Mouse (Mus musculus): ENCODE measurements at regions not wholly inside any gene's neighbourhood (a gene's known extent, or its start where the extent isn't known, plus 50 kb on each side); places are given as distances from the start of the nearest gene placed in this dataset.
A peak's percentile ranks its signal among the peaks of the same experiment; 100 is the strongest.

DNA sequence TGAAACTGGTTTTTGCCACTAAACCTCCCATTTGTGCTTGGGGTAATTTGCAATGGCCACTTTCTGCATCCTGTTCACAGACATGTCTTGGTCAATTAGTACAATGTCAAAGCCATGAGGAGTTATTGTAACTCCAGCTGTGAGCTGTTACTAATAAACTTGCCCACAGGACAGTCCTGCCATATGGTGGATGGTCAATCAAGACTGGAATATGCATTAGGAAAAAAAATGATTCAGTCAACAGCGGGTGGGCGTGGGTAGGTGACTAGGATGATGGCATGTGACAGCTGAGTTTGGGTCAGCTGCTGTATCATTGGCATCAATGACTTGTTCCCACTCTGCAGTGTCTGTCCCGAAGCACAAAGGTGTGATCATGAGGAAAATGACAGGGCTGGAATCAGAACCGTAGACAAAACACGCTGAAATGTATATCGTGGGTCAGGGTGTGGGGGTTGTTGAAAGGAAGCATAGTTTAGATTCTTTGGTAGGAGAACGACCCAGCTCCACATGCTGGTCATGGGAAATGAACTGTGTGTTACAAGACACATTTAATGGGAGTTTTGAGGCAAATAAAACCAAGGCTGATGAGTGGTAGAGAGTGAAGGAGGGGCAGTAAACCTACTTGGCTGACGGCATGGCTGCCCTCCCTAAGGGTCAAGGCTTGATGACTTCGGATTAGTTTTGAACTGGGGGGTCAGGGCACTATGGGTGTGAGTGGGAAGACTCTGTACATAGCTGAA, 363.2 kb upstream of the Npvf start:
- DNase-seq = no peak

DNA sequence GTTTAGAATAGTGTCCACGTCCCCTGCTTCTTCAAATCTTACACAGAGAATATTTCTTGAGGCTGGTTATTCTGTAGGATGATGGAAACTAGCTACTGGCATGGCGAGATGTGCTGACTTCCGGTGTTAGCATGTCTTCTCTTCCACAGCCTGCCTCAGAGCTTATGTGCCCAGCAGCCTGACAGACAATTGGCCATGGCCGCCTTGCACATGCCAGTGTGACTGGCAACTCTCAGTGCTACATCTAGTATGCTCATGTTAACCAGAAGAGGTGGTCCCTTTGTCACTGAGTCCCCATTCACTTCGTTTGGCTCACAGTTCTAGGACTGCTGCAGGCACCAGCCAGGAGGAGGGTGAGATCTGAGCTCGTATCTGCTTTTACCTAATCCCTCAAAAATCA, 367.0 kb upstream of the Npvf start:
- no peak for DNase-seq

DNA sequence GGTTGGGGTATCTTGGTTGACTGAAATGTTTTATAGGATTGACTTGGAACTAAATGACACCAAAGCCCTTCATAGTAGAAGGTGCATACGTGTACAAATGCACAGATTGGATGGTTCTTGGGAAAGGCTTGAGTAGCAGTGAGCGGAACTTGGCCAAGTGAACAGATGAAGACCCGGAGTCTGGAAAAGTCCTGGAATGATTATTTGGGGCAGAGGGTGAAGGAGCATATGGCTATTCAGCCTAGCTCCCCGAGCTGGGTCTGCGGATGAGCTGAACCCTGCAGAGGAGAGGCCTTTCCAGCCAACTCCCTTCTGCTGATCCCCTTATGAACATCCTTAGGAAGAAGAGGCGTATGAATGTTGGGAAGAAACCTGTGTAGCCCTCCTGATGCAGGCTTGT, 369.1 kb upstream of the Npvf start:
- no peak for DNase-seq

DNA sequence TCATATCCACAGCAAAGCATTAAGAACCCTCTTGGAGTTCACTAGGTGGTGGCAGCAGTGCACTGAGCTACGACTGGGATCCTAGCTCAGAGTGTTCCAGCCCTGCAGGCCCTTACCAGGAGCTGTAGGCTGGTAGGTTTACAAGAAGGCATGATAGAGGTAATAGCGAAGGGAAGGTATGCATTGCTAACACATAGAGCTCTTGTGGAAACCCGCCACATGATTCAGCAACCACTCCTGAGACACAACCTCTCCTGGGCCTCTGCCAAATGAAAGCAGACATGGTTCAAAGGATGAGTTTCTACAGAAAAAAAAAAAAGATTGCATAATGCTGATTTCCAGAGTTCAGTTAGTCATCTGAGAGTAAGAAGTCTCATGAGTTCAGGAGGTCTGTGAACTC, 370.5 kb upstream of the Npvf start:
- no peak for DNase-seq

DNA sequence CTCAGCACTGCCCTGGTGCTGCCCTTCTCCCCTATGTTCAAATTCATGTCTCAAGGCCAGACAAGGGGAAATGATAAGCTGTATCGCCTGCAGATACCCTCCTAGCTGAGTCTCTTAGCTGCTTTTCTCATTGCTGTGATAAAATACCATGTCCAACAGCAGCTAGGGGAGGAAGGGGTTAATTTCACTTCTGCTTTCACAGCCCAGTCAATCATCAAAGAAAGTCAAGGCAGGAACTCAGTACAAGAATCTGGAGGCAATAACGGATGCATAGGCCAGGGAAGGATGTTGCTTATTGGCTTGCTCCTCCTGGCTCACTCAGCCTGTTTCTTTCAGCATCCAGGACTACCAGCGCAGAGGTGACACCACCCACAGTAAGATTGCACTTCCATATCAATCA, 371.2 kb upstream of the Npvf start:
- no peak for DNase-seq

DNA sequence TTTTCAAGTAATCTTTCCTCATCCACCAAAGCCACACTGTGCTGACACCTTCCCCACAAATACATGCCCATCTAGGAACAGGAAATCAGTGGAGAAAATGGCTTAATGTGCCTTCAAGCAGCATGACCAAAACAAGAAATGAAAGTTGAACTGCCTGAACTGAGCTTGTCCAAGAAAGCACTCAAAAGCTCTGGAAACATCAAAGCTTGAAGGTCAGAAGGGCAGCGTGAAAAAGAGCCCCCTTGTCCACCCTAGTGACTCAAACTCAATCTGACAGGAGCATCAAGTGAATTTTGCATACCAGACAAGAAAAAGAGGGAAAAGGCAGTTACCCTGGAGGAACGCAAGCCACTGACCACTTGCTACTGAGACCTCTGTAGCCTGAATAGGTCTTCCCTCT, 373.1 kb upstream of the Npvf start:
- no peak for DNase-seq

DNA sequence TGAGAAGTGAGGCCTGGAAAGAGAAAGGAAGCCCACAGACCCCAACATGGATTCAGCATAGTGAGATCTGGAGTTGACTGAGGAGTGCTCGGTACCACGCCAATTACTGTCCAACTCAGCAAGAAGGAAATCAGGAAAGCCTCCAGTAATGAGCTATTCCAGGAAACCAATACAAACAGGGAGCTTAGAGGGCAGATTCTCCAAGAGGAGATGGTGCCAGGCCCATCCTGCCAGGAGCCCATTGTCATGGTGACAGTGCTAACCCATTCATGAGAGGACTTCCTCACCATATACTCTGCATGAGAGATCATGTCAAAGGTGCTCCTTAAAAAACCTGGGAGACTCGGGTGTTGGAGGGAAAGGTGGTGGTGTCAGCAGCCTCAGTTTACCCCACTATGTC, 375.3 kb upstream of the Npvf start:
- DNase-seq = no peak

DNA sequence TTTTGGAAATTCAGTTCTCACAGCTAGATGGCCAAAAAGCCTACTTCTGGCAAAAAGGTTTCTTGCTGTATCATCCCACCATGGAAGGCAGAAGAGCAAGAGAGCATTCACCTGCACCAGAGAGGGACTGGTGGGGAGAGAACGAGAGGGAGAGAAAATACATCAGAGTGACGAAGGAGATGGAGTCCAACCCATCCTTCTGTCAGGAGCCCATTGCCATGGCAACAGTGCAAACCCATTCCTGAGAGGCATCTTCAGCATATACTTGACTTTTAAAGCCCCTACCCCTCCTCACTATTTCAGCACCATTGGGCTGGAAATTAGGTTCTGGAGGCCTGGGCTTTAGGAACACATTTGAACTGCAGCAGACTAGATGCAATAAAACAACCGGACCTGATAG, 375.7 kb upstream of the Npvf start:
- DNase-seq = peak; percentile 15

DNA sequence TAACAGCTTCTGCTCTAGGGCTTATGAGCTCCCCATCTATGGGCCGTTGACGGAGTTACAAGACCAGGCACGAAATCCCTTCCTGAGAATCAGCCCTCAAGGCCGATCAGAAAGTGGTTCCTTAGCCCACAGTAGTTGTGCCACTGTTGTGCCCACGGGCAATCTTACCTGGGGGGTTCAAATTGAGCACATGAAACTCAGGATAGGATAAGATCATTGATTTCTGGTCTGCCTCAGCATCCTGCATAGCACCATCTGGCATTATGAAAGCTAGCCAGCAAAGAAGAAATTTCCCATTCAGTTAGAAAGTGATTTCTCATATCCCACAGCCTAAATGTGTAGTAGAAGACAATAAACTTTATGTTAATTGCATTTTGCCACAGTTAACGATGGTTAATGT, 379.6 kb upstream of the Npvf start:
- DNase-seq = no peak

DNA sequence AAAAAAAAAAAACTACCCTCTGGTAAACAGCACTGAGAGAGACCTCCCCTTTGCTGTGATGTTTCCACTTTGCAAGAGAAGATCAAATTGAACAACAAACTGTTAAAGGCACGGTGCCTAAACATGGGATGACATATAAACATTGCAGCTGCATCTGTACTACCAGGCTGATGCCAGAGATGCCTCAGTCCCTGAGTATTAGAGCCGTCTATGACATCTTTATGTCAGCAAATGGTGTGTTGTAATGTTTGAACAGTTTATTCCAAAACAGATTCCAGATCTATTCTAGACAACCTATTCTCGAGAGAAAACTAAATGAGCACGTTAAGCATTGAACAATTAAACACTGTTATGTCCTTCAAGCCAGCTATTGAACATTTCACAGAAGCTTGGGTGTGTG, 381.8 kb upstream of the Npvf start:
- no peak for DNase-seq

DNA sequence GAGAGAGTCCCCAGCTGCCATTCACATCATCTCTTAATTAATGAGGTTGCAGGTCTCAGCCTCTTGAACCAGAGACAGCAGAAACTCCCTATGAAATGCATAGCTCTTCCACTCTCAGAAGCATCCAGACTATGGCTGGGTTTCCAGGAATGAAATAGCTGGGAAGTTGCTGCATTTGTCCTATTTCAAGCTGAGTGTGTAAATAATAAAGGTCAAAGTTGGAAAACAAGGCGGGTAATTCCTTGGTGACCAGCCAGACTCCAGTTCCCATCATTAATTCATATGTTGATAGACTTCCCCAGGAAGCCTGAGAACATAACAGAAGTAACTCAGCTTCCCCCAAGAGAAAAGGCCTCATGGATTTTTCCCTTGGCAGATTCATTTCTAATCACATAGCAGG, 382.3 kb upstream of the Npvf start:
- DNase-seq = no peak

DNA sequence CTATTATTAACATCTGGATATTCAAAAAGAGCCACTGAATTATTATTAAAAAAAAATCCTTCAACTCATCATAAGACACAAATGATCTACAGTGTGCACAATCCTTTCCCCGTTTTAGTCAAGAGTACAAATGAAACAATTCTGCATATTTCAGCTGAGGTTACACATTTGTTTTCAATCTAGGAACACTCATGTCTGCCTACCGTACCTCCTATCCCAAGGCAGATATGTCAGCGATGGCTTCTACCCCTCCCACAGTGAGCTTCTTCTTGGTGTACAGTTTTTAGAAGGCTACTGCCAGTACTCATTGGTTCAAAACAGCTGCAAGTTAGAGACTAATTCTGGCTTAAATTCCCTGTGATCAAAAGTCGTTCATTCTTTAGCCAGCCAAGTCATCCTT, 382.7 kb upstream of the Npvf start:
- no peak for DNase-seq

DNA sequence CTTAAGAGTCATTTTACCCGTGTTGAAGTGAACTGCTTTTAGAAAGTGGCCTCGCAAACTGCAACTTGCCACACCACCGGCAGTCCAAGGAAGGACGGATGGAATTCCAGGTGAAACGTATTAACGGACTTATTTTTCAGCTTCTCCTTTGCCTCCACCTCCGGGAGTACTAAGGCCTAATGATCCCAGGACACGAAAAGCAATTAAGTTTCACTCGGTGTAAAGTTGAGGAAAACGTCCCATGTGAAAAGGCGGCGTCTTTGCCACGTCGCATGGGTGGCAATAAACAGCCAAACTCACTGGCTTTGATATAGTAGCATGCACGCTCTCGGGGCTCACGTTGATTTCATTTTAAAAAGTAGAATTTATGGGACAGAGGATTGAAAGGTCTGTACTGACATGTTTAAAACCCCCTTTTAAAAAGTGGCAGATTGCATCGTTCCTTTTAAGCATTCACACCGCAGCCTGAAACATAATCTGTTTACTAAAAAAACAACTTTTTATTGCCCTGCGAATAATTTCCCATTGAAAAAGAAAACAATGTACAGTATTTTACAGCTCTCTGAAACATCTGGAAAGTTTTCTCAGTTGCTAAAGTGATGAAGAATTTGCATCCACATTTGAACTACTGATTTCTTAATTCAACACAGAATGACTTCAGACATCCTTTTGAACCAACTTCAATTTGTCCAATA, 385.4 kb upstream of the Npvf start:
- no peak for DNase-seq

DNA sequence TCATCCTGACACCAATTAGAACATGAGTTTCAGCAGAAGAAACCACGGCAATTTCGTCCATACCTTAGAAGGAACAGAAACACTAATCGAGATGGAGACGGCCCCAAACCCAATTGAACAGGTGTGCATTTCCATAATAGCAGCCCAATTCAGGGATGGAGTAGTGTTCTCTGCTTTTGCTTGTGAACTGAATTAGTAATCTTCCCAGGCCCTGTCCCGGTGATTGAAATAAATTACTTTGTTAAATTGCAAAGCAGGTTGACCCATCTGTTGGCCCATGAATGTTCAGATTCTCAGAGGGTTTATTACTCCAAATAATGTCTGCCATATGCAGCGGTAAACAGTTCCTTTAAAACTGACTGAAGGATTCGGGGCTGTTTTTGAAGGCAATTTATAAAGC, 388.5 kb upstream of the Nfe2l3 start:
- no peak for DNase-seq

DNA sequence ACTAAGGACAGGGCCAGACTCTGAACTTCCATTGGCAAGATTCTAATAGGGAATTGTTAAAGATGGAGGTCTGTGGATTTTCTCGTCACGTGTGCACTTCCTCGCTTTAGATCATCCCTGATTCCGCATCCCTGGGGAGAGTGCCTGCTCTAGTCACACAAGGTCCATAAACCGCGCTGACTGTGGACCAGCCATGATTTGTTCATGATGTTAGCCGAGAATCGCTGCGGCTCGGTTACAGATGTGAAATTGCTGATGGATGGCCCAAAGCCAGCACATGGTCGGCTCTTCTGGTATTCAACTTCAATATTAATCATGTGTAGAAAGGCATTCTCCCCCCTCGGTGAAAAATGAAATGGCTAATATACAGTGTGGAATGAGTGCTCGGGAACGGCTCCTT, 387.6 kb upstream of the Nfe2l3 start:
- DNase-seq = no peak

DNA sequence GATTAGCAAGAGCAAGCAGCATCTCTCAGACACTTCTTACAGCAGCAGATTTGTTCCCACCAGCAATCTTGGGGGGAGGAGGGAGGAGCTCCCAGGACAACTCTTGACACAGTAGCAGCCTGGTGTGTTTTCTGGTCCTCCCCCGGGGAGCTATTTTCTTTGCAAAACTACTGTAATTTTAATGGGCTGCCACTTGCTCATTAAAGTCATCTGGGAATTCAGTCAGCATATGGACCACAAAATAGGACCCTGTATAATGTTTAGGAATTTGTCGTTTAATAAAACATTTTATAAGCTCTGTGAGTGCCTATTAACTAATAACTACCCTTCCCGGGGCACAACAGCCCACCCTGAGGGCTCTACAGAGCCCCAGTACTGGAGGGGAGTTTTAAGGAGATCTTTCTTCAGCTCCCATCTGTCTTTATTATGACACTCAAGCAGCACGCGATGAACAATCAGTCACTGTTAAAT, 380.0 kb upstream of the Nfe2l3 start:
- DNase-seq = no peak

DNA sequence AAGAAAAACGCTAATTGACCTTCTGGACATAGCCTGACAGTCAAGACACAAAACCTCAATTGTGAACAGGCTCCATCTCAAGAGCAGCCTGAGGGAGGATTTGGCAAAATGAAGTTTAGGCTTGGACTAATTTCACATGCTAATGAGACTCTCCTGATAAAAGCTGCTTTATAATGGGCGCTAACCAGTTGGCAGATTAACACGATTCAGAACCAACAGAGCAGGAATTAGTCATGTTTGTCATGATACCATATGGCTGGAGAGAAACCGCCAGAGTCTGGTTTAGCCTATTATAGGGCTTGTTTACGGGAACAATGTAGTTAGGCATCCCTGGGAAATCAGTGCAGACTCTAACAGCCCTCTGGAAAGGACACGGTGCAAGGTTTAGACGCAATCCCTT, 375.2 kb upstream of the Nfe2l3 start:
- DNase-seq = no peak

DNA sequence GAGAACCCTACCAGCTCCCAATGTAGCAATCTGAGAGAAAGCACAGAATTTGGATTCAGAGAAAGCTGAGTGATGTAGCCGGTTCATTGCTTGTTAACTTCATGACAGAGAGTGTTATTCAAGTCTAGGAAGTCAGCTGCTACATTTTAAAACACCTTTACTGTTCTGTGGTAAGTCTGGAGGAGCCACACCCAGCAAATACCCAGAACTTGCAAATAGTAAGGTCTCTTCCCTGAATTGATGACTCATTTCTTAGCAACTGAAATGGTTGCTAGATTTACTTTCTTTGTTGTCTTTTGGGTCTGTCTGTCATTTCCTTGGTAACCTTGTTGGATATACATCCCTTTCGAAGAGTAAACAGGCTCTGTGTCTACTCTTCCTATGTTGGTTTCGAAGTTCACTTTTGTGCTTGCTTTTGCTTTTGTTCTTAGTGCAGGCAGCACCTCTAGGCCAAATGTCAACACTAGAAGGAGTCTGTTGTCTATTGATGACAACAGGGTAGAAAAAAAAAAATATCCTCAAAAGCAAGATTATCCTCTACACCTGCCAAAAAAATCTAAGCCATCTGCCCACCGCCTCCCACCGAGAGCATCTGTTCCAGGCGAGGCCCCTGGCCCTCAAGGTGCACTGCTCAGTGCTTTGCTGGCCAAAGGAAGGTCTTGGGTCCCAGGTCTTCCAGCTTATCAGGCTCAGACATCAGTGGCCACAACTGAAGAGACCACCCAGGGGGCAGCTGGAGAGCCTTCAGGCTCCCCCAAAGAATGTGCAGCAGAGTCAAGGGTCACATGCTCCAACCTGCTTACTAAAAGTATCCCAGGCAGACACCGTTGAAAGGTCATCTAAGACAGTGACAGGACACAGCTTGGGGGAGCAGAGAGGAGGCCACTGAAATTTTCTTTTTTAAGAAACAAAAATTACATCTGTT, 372.3 kb upstream of the Nfe2l3 start:
- no peak for DNase-seq

DNA sequence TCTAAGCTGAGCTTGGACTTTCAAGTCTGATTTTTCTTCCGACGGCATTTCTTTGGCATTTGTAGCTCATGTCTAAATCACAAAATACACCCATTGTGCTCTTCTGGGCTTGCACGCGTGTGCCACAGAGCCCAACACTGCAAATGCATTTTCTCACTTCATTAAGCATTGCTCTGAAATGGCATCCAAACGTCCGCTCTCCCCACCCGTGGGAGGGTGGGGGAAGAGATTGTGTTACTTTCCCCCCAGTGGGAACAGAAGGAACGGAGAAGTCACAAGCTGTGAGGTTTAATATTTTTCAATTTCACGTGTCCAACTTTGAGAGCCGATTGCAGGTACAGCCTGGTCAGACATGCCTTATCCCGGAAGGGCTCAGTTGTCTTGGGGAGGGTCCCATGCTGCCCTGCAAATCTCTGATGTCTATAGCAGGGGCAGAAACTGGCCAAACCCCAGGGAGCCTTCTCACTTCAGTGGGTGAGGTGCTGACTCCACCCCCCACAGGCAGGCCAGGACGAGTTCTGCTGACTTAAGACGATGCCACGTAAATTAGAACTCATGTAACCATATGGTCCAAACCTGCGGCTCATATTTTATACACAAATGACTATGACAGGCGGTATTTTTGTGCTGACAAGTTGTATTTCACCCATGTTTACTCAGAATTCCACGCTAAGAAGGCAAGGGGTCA, 371.5 kb upstream of the Nfe2l3 start:
- DNase-seq = no peak

DNA sequence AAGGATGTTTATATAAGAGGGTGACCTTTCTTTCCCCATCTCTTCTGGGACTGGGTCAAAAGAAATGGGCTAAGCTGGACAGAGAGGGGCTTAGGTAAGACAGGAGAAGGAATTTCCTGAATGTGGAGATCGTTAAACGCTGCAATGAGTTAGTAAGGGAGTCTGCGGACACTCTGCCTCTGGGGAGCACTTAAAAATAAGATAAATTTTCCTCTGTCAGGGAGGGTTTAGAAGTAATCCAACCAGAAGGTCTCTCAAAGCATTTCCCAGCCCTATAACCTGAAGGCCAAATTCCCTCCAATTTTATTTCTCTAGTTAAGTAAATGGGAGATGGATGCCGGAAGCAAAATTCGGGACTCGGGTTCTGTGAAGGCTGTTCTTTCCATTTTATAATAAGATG, 367.3 kb upstream of the Nfe2l3 start:
- DNase-seq = no peak

DNA sequence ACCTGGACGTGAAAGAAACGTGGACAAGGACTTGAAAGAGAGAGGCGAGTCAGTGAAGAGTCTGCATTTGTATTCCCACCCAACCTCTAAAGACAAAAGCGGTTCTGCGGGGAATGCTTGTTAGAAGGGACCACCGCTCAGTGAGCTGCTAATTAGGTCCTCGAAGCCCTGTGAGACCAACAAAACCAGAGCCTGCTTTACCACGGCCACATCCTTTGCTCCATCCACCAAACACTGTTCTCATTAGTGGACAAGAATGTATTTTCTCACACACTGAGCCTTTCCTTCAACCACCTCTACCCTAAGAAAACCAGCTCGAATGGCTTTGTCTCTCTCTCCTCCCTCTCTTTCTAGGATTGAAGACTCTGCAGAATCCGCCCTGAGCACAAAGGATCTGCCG, 365.1 kb upstream of the Nfe2l3 start:
- DNase-seq = no peak

DNA sequence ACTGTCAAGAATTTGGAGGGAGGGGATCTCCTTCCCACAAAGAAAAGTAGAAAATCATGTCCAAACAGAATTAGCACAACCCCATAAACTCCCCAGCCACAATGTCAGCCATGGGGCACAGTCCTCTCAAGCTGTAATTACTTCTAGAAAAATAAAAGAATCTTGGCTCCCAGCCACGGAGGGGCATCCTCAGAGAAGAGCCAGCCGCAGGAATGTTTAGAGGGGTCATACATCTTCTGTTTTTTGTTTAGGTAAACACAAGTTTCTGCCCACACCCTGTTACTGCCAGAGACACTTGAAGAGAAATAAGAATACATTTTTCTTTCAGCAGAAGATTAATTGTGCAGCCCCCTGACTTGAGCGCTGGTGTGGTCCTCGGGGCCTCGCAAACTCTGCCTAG, 362.5 kb upstream of the Nfe2l3 start:
- no peak for DNase-seq

DNA sequence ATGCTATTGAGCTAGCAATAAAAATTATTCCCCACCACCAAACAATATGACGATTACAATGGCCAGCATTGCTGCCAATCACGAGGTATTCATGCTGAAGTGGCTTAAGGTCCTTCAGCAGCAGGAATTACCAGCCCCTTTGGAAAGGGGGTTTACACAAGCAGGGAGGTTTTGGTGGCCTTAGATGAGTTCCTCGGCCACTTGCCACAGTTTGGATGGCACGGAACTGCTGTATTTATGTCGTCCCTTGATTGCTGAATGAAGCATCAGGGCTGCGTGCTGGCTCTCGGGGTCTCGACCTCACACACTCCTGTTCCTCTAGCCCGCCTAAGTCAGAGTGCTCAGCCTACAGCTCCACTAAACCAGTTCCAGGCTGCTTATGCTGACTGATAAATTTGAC, 361.2 kb upstream of the Nfe2l3 start:
- no peak for DNase-seq

Data from right cerebral cortex, postnatal 4 days (tissue).